Mouse (Mus musculus) ES-Bruce4 (cell line): ENCODE measurements around the gene Henmt1. TPM values are rescaled to one million over a fixed set of nuclear protein-coding genes. Genes with fewer than 3 reads are reported as not detected.

Experiments
- H3K27ac ChIP-seq: 2 replicates; pipeline ENCODE4 v1.5.1; 2012; ENCODE audit warnings: low read length, inconsistent platforms; ENCODE audit not compliant: insufficient read depth
- H3K27me3 ChIP-seq: 2 replicates; pipeline ENCODE4 v1.6.1; 2012; ENCODE audit warnings: mild to moderate bottlenecking, low read length, inconsistent platforms; ENCODE audit not compliant: control insufficient read depth, poor library complexity, insufficient read depth, severe bottlenecking
- H3K36me3 ChIP-seq: 2 replicates; pipeline ENCODE4 v1.6.1; 2012; ENCODE audit warnings: inconsistent platforms, mild to moderate bottlenecking, low read length, moderate library complexity; ENCODE audit not compliant: control insufficient read depth, poor library complexity, insufficient read depth, severe bottlenecking
- H3K4me1 ChIP-seq: one replicate; pipeline ENCODE4 v1.8.1; 2011; ENCODE audit warnings: low read length; ENCODE audit not compliant: control insufficient read depth, insufficient read depth
- H3K4me3 ChIP-seq: 2 replicates; pipeline ENCODE4 v1.5.1; 2011; ENCODE audit warnings: low read depth, mild to moderate bottlenecking, low read length
- H3K9ac ChIP-seq: 2 replicates; pipeline ENCODE4 v1.6.1; 2012; ENCODE audit warnings: low read depth, mild to moderate bottlenecking, inconsistent platforms; ENCODE audit not compliant: poor library complexity, severe bottlenecking
- H3K9me3 ChIP-seq: replicated peaks from 2 replicates; pipeline ENCODE4 v1.6.1; 2012; ENCODE audit warnings: mild to moderate bottlenecking, low read length, inconsistent platforms; ENCODE audit not compliant: control insufficient read depth, poor library complexity, insufficient read depth, severe bottlenecking
- CTCF ChIP-seq: IDR thresholded peaks from one replicate; pipeline ENCODE4 v1.8.1; 2011; ENCODE audit warnings: low read depth, low read length
- EP300 ChIP-seq: IDR thresholded peaks from 2 replicates; pipeline ENCODE4 v1.6.1; 2011; ENCODE audit warnings: low read depth, low read length; ENCODE audit not compliant: insufficient read depth
- POLR2A ChIP-seq: IDR thresholded peaks from one replicate; pipeline ENCODE4 v1.8.1; 2011; ENCODE audit warnings: low read length; ENCODE audit not compliant: insufficient read depth
- polyA plus RNA-seq: library from polyadenylated mRNA; stranded (reverse); fragments of >200 nt; gene quantifications from 2 replicates; pipeline ENCODE4 v1.2.4, GENCODE M21; 2011; ENCODE audit warnings: low read depth; ENCODE audit not compliant: missing spikeins, insufficient read depth, insufficient read length

Henmt1 gene
- polyA plus RNA-seq, 1 experiment: 0.43 TPM

- H3K4me3 ChIP-seq: no peak overlapping the region
- H3K27me3 ChIP-seq: peaks cover under 1% of the 10 kb centered on the region; the same call in 1 of the 2 replicates
- H3K36me3 ChIP-seq: no peaks in the 10 kb centered on the region
- H3K27ac ChIP-seq: no peak overlapping the region
- TF ChIP-seq POLR2A (no peak), CTCF (no peak), EP300 (no peak)
- no peaks in the 10 kb centered on the region for H3K4me1 ChIP-seq
- H3K9ac ChIP-seq: no peak overlapping the region
- peaks cover 9% of the 10 kb centered on the region for H3K9me3 ChIP-seq
Observed at GRCm38 (mm10) chr3:108933557-108933956, 6.1 kb upstream of the Henmt1 start.

- Histone ChIP-seq H3K9ac (no peak overlapping the region), H3K9me3 (peaks cover 14% of the 10 kb centered on the region), H3K36me3 (no peaks in the 10 kb centered on the region), H3K27ac (no peak overlapping the region), H3K27me3 (peaks cover 11% of the 10 kb centered on the region), H3K4me1 (no peaks in the 10 kb centered on the region), H3K4me3 (no peak overlapping the region)
- TF ChIP-seq EP300 (no peak), POLR2A (no peak), CTCF (no peak)
Observed at GRCm38 (mm10) chr3:108938691-108939090, 982 bp upstream of the Henmt1 start.

- no peak within 1 kb of the TSS for H3K9ac ChIP-seq
- H3K36me3 ChIP-seq: no peaks in the 10 kb centered on the region
- peaks cover 14% of the 10 kb centered on the region for H3K9me3 ChIP-seq
- H3K27me3 ChIP-seq: peaks cover 11% of the 10 kb centered on the region
- H3K4me3 ChIP-seq: peak within 1 kb of the TSS; percentile 11
- H3K4me1 ChIP-seq: no peaks in the 10 kb centered on the region
- no peak within 1 kb of the TSS for H3K27ac ChIP-seq
- TF ChIP-seq POLR2A (no peak), EP300 (no peak), CTCF (no peak)
Observed at GRCm38 (mm10) chr3:108940001-108940633, 444 bp downstream of the Henmt1 start, which contains the start of gene Gm9857. Gene Gm9857, minus strand, starts transcription at chr3:108940445.

GRCm38 (mm10) chr3:108940996-108941395, 1.3 kb downstream of the Henmt1 start:
- no peaks in the 10 kb centered on the region for H3K36me3 ChIP-seq
- peaks cover 14% of the 10 kb centered on the region for H3K9me3 ChIP-seq
- TF ChIP-seq CTCF (no peak), EP300 (no peak), POLR2A (no peak)
- H3K9ac ChIP-seq: no peak overlapping the region
- no peak overlapping the region for H3K27ac ChIP-seq
- no peaks in the 10 kb centered on the region for H3K4me1 ChIP-seq
- peaks cover 11% of the 10 kb centered on the region for H3K27me3 ChIP-seq
- no peak overlapping the region for H3K4me3 ChIP-seq

GRCm38 (mm10) chr3:108957976-108958375, 18.3 kb downstream of the Henmt1 start:
- H3K9me3 ChIP-seq: no peaks in the 10 kb centered on the region
- H3K27me3 ChIP-seq: no peaks in the 10 kb centered on the region
- TF ChIP-seq EP300 (no peak), POLR2A (no peak), CTCF (no peak)
- no peak overlapping the region for H3K9ac ChIP-seq
- no peak overlapping the region for H3K4me3 ChIP-seq
- H3K27ac ChIP-seq: no peak overlapping the region
- H3K4me1 ChIP-seq: no peaks in the 10 kb centered on the region
- H3K36me3 ChIP-seq: no peaks in the 10 kb centered on the region

GRCm38 (mm10) chr3:108959680-108960295, 20.1 kb downstream of the Henmt1 start:
- no peak overlapping the region for H3K27ac ChIP-seq
- no peak overlapping the region for H3K9ac ChIP-seq
- no peaks in the 10 kb centered on the region for H3K27me3 ChIP-seq
- no peaks in the 10 kb centered on the region for H3K4me1 ChIP-seq
- H3K4me3 ChIP-seq: no peak overlapping the region
- no peaks in the 10 kb centered on the region for H3K36me3 ChIP-seq
- no peak for TF ChIP-seq POLR2A
- TF ChIP-seq EP300: no peak
- no peak for TF ChIP-seq CTCF
- no peaks in the 10 kb centered on the region for H3K9me3 ChIP-seq
